Mouse (Mus musculus) Patski (cell line): ENCODE data around the gene D230025D16Rik. TPM values are rescaled to one million over a fixed set of nuclear protein-coding genes. Genes with fewer than 3 reads are reported as not detected.

Experiments
- ATAC-seq: fragments of 100-300 bp; one replicate; pipeline ENCODE4 v1.8.0; 2021
- CTCF ChIA-PET: fragments of 350-600 bp; sonication (Branson Sonifier 250); formaldehyde crosslinking; loops from one replicate; lab custom pipeline; 2022; ENCODE audit warnings: inconsistent platforms; lab: Charles Lee
- POLR2A ChIA-PET: fragments of 350-600 bp; sonication (Branson Sonifier 250); formaldehyde crosslinking; loops from one replicate; lab custom pipeline; 2022; ENCODE audit warnings: antibody characterized with exemption, inconsistent platforms; lab: Charles Lee
- DNase-seq: peaks from one replicate; pipeline ENCODE4 v3.0.0-alpha.2; 2011; ENCODE audit warnings: low read depth, low spot score
- H3K27me3 ChIP-seq: fragments of 371-371 bp; one replicate; pipeline ENCODE4 v1.5.1; 2021
- CTCF ChIP-seq: fragments of 100-300 bp; IDR thresholded peaks from one replicate; pipeline ENCODE4 v1.5.1; 2021
- in situ Hi-C: fragments of 300-500 bp; cut with MboI; formaldehyde crosslinking; loops from 3 replicates; pipeline ENCODE4 v1.11.1; 2018; ENCODE audit warnings: low pct_unique_long_range_greater_than_20kb, mixed read lengths
- polyA plus RNA-seq: library from polyadenylated mRNA; unstranded; gene quantifications from one replicate; pipeline ENCODE4 v1.2.3, GENCODE M21; 2021

The D230025D16Rik gene
- polyA plus RNA-seq, 1 experiment from 2014 or later: 23.1 TPM

- H3K27me3 ChIP-seq: no peaks in the 10 kb centered on the region
- POLR2A ChIA-PET: no interaction called here
- no peak for TF ChIP-seq CTCF
- no peak for ATAC-seq
- no peak for DNase-seq
- CTCF ChIA-PET: no interaction called here
- in situ Hi-C loops: no loop called here
Measured at GRCm38 (mm10) chr8:105257318-105258114, 32.6 kb downstream of the D230025D16Rik start.

- ATAC-seq: no peak
- CTCF ChIA-PET: interaction anchor here (1.6 kb wide), 1 partner anchor 12 kb away, joined by 3 read pairs; no protein-coding TSS in a partner anchor
- POLR2A ChIA-PET: no interaction called here
- in situ Hi-C loops: no loop called here
- no peak for DNase-seq
- no peaks in the 10 kb centered on the region for H3K27me3 ChIP-seq
- no peak for TF ChIP-seq CTCF
Measured at GRCm38 (mm10) chr8:105258911-105259720, 34.2 kb downstream of the D230025D16Rik start.

- in situ Hi-C loops: no loop called here
- DNase-seq (no peak), ATAC-seq (no peak)
- no peaks in the 10 kb centered on the region for H3K27me3 ChIP-seq
- ChIA-PET POLR2A (no interaction called here), CTCF (interaction anchor here (1.3 to 1.6 kb wide), 2 partner anchors 12 to 31 kb away, joined by 3 read pairs; no protein-coding TSS in a partner anchor)
- no peak for TF ChIP-seq CTCF
Measured at GRCm38 (mm10) chr8:105259721-105260320, 34.9 kb downstream of the D230025D16Rik start.

- ChIA-PET POLR2A (no interaction called here), CTCF (interaction anchor here (1.3 kb wide), 1 partner anchor 30 kb away, joined by 3 read pairs; no protein-coding TSS in a partner anchor)
- in situ Hi-C loops: no loop called here
- H3K27me3 ChIP-seq: no peaks in the 10 kb centered on the region
- ATAC-seq (no peak), DNase-seq (no peak)
- no peak for TF ChIP-seq CTCF
Measured at GRCm38 (mm10) chr8:105260371-105261099, 35.6 kb downstream of the D230025D16Rik start.

GRCm38 (mm10) chr8:105261326-105261980 lies 36.5 kb downstream of the D230025D16Rik start:
- in situ Hi-C loops: no loop called here
- CTCF ChIA-PET: no interaction called here

GRCm38 (mm10) chr8:105263244-105263912 lies 38.4 kb downstream of the D230025D16Rik start:
- no peak for DNase-seq
- in situ Hi-C loops: no loop called here
- ChIA-PET POLR2A (no interaction called here), CTCF (no interaction called here)
- no peak for ATAC-seq
- no peaks in the 10 kb centered on the region for H3K27me3 ChIP-seq
- no peak for TF ChIP-seq CTCF

More at GRCm38 (mm10) chr8:105261326-105261980, 36.5 kb downstream of the D230025D16Rik start:
- DNase-seq (no peak), ATAC-seq (no peak)
- TF ChIP-seq CTCF: no peak
- POLR2A ChIA-PET: interaction anchor here (0.6 kb wide), 1 partner anchor 29 kb away, joined by 4 read pairs; no protein-coding TSS in a partner anchor
- no peaks in the 10 kb centered on the region for H3K27me3 ChIP-seq

GRCm38 (mm10) chr8:105264024-105264982 lies 39.4 kb downstream of the D230025D16Rik start, which contains the start of the genes Tradd and Fbxl8:
Gene Tradd (minus strand): TSS chr8:105264609.
Gene Fbxl8 (plus strand): TSS chr8:105264648.
- ChIA-PET POLR2A (interaction anchor here (1.0 to 1.3 kb wide), 2 partner anchors 10 to 25 kb away, joined by 3 to 4 read pairs; partner anchors contain the start of genes 4931428F04Rik and B3gnt9), CTCF (interaction anchor here (0.9 to 1.5 kb wide), 6 partner anchors 9 to 26 kb away, joined by 3 to 5 read pairs (median 3); partner anchors contain the start of gene B3gnt9)
- ATAC-seq (peak; percentile 92), DNase-seq (no peak)
- in situ Hi-C loops: no loop called here
- TF ChIP-seq CTCF: no peak
- no peaks in the 10 kb centered on the region for H3K27me3 ChIP-seq

GRCm38 (mm10) chr8:105265128-105265527 lies 40.2 kb downstream of the D230025D16Rik start:
- H3K27me3 ChIP-seq: no peaks in the 10 kb centered on the region
- DNase-seq (no peak), ATAC-seq (peak; percentile 45)
- in situ Hi-C loops: no loop called here
- no peak for TF ChIP-seq CTCF
- ChIA-PET POLR2A (interaction anchor here (1.0 to 1.3 kb wide), 2 partner anchors 10 to 24 kb away, joined by 3 to 4 read pairs; partner anchors contain the start of genes 4931428F04Rik and B3gnt9), CTCF (interaction anchor here (0.9 to 1.5 kb wide), 6 partner anchors 10 to 25 kb away, joined by 3 to 5 read pairs (median 3); partner anchors contain the start of gene B3gnt9)
